Mouse (Mus musculus): Measurements from ENCODE around the gene Cfap20. TPM values are rescaled to one million over a fixed set of nuclear protein-coding genes. Genes with fewer than 3 reads are reported as not detected.

Gene Cfap20
- total RNA-seq (2012; rRNA removed), result 56.2 and 62.0 TPM in 2 replicates
- 100 to 1,000 TPM in 1 of 2 experiments, 10 to 100 TPM in 1; 77.7 to 281 TPM for polyA plus RNA-seq (2012; ENCODE audit: insufficient read depth in 1 of 2, insufficient read length in 2 of 2, low read depth in 1 of 2, low replicate concordance in 2 of 2, missing spikeins in 1 of 2)

DNA sequence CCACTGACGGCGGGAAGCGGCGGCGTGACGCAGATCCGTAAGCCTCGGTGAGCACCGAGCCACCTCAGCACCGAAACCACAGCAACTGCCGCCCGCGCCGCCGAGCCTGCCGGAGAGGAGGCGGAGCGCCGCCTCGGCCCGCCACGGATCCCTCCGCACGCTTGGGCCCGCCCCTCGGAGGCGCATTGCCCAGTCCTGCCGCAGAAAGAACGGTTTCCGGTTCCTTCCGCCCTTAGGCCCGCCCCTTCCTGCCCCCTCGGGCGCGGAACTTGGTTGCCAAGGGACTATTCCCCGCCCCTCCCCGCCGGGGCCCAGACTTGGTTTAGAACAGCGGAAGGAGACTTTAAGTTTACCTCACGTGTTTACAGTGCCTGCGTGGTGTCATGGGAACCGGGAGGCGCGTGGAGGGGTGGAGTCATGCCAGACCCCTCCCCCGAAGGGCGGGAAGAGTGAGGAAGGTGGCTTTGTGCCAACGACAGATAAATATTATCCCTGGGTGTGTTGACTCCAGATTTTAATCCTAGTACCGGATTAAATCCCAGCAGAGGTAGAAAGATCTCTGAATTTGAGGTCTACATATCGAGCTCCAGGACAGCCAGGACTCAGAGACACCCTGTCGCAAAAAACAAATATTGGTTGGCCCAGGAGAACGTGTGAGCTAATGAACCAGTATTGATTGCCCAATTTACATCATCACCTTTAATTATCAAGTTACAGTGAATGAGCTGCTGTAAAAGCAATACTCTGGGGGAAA lies at the start of gene Cfap20:
TSS of gene Cfap20 (minus strand) at position 184 of the 754 bp plus-strand sequence.
- peak within 1 kb of the TSS; percentile 92 for H3K9ac ChIP-seq (ENCODE audit: control insufficient read depth, low read depth, low read length, poor library complexity, severe bottlenecking)
- H3K36me3 ChIP-seq (ENCODE audit: control insufficient read depth in 1 of 2, insufficient read depth in 2 of 2, low read length in 2 of 2), result peaks cover 0 to 32% of the 10 kb centered on the region in 2 experiments; a peak in 2 of 4 replicates
- peak; percentile 99 for DNase-seq (ENCODE audit: low read depth, low spot score)
- H3K4me1 ChIP-seq (ENCODE audit: control insufficient read depth in 1 of 2, insufficient read depth in 2 of 2, low read length in 2 of 2), result peaks cover 16 to 42% of the 10 kb centered on the region in 2 experiments
- peaks cover 39% of the 10 kb centered on the region for H3K79me2 ChIP-seq (ENCODE audit: control insufficient read depth, insufficient read depth, low read length, poor library complexity)
- peak within 1 kb of the TSS; percentile 71 for H3K27ac ChIP-seq (ENCODE audit: control insufficient read depth, low read depth, low read length)
- H3K4me3 ChIP-seq (ENCODE audit: control insufficient read depth in 1 of 2, insufficient read depth in 1 of 2, low read depth in 2 of 2, low read length in 2 of 2), result peak within 1 kb of the TSS; percentile 89 to 96
- no peaks in the 10 kb centered on the region for H3K9me3 ChIP-seq (replicated peaks; ENCODE audit: insufficient read depth, low read length)
- no peaks in the 10 kb centered on the region for H3K27me3 ChIP-seq (ENCODE audit: control insufficient read depth in 1 of 2, insufficient read depth in 2 of 2, low read length in 2 of 2)
- TF ChIP-seq TCF12 (IDR thresholded peaks at IDR 0.05; ENCODE audit: low read depth, low read length) (peak; percentile 49), SMC3 (IDR thresholded peaks at IDR 0.05; ENCODE audit: low read depth, low read length) (no peak), HCFC1 (IDR thresholded peaks at IDR 0.05; ENCODE audit: low read depth, low read length) (peak; percentile 89), USF2 (IDR thresholded peaks at IDR 0.05; ENCODE audit: borderline replicate concordance in 1 of 2, insufficient read depth in 1 of 2, low read depth in 1 of 2, low read length in 2 of 2) (no peak), NELFE (IDR thresholded peaks at IDR 0.05; ENCODE audit: low read depth, low read length) (peak; percentile 82), BHLHE40 (IDR thresholded peaks at IDR 0.05; ENCODE audit: borderline replicate concordance, low read depth, low read length) (peak; percentile 96), ZNF384 (IDR thresholded peaks at IDR 0.05; ENCODE audit: low read depth, low read length) (no peak; the same call in 1 of the 2 replicates), EP300 (IDR thresholded peaks at IDR 0.05; ENCODE audit: low read depth in 1 of 2, low read length in 2 of 2) (peak in 1 of 2 experiments; percentile 31; a peak in 2 of 4 replicates), JUND (IDR thresholded peaks at IDR 0.05; ENCODE audit: low read depth, low read length) (no peak), GATA1 (IDR thresholded peaks at IDR 0.05; ENCODE audit: low read depth, low read length) (peak; percentile 43; the same call in 1 of the 2 replicates), MAX (IDR thresholded peaks at IDR 0.05; ENCODE audit: low read length) (peak; percentile 95), MYC (IDR thresholded peaks at IDR 0.05; ENCODE audit: low read depth, low read length) (peak; percentile 92), RAD21 (IDR thresholded peaks at IDR 0.05; ENCODE audit: low read depth, low read length) (no peak), ELF1 (IDR thresholded peaks at IDR 0.05; ENCODE audit: low read depth, low read length) (peak; percentile 91), MEF2A (IDR thresholded peaks at IDR 0.05; ENCODE audit: extremely low read depth, insufficient replicate concordance, low read depth, low read length, poor library complexity, severe bottlenecking) (no peak), ZMIZ1 (IDR thresholded peaks at IDR 0.05; ENCODE audit: low read depth, low read length) (0 out of 2 replicates have a peak, but pooled peaks have one; percentile 47), POLR2AphosphoS5 (IDR thresholded peaks at IDR 0.05; ENCODE audit: borderline replicate concordance, low read depth, low read length) (no peak), MAZ (IDR thresholded peaks at IDR 0.05; ENCODE audit: low read depth, low read length) (peak; percentile 98), TBP (IDR thresholded peaks at IDR 0.05; ENCODE audit: low read depth, low read length) (peak; percentile 23; the same call in 1 of the 2 replicates), POLR2AphosphoS2 (IDR thresholded peaks at IDR 0.05; ENCODE audit: low read length) (peak; percentile 67; the same call in 1 of the 2 replicates), ETS1 (IDR thresholded peaks at IDR 0.05; ENCODE audit: low read depth, low read length) (peak; percentile 77), SIN3A (IDR thresholded peaks at IDR 0.05; ENCODE audit: low read length) (peak; percentile 100), CTCF (IDR thresholded peaks at IDR 0.05 in 2 of 3, conservative IDR thresholded peaks at IDR 0.05 in 1 of 3; ENCODE audit: control insufficient read depth in 1 of 3, insufficient read depth in 1 of 3, low read depth in 2 of 3, low read length in 3 of 3, poor library complexity in 1 of 3, severe bottlenecking in 1 of 3) (no peak), USF1 (IDR thresholded peaks at IDR 0.05; ENCODE audit: low read depth, low read length) (peak; percentile 87), ZKSCAN1 (IDR thresholded peaks at IDR 0.05; ENCODE audit: low read depth, low read length) (no peak), TAL1 (IDR thresholded peaks at IDR 0.05; ENCODE audit: low read length) (no peak), NRF1 (IDR thresholded peaks at IDR 0.05; ENCODE audit: insufficient read depth, low read depth, low read length, poor library complexity, severe bottlenecking) (0 out of 2 replicates have a peak, but pooled peaks have one; percentile 29), RCOR1 (IDR thresholded peaks at IDR 0.05; ENCODE audit: low read depth, low read length) (peak; percentile 94), KAT2A (conservative IDR thresholded peaks at IDR 0.05; ENCODE audit: low read depth, low read length) (peak; percentile 82), UBTF (IDR thresholded peaks at IDR 0.05; ENCODE audit: borderline replicate concordance, insufficient read depth, low read depth, low read length) (no peak), CHD1 (IDR thresholded peaks at IDR 0.05; ENCODE audit: low read depth, low read length) (no peak), CHD2 (IDR thresholded peaks at IDR 0.05; ENCODE audit: low read length) (no peak; the same call in 1 of the 2 replicates), E2F4 (IDR thresholded peaks at IDR 0.05; ENCODE audit: borderline replicate concordance, low read depth, low read length) (peak; percentile 81; the same call in 1 of the 2 replicates), MAFK (IDR thresholded peaks at IDR 0.05; ENCODE audit: borderline replicate concordance, low read depth, low read length) (no peak)
